Mouse (Mus musculus) liver, adult 2 months (tissue): ENCODE measurements around the gene Chrm1.

Source experiments
- CTCF ChIP-seq: fragments of 200-500 bp; IDR thresholded peaks from 2 replicates; pipeline ENCODE4 v1.5.1; 2011; ENCODE audit warnings: low read depth, low read length, control low read depth
- POLR2A ChIP-seq: fragments of 200-500 bp; IDR thresholded peaks from 2 replicates; pipeline ENCODE4 v1.6.1; 2011; ENCODE audit warnings: low read length, control low read depth; ENCODE audit not compliant: insufficient read depth; ENCODE audit errors: extremely low read depth

GRCm38 (mm10) chr19:8695330-8695729, 31.7 kb downstream of the Chrm1 start:
- TF ChIP-seq CTCF: peak; percentile 75
- no peak for TF ChIP-seq POLR2A
